Mouse (Mus musculus) kidney, adult 2 months (tissue): ENCODE data around the gene Sparcl1. TPM values are rescaled to one million over a fixed set of nuclear protein-coding genes. Genes with fewer than 3 reads are reported as not detected.
A peak's percentile ranks its signal among the peaks of the same experiment; 100 is the strongest.

Experiments
- DNase-seq: peaks from one replicate; pipeline ENCODE4 v3.0.0; 2021
- H3K27ac ChIP-seq: fragments of 200-500 bp; 2 replicates; pipeline ENCODE4 v1.5.1; 2012; ENCODE audit warnings: low read depth, low read length, control low read depth, inconsistent platforms; ENCODE audit not compliant: insufficient read depth
- H3K27me3 ChIP-seq: fragments of 200-500 bp; replicated peaks from 2 replicates; pipeline ENCODE4 v1.6.1; 2012; ENCODE audit warnings: mild to moderate bottlenecking, moderate library complexity, low read length, inconsistent platforms; ENCODE audit not compliant: control insufficient read depth, insufficient read depth
- H3K36me3 ChIP-seq: fragments of 200-500 bp; 2 replicates; pipeline ENCODE4 v1.6.1; 2012; ENCODE audit warnings: mild to moderate bottlenecking, moderate library complexity, low read length, inconsistent platforms; ENCODE audit not compliant: control insufficient read depth, insufficient read depth
- H3K4me1 ChIP-seq: fragments of 200-500 bp; 2 replicates; pipeline ENCODE4 v1.6.1; 2011; ENCODE audit warnings: low read length; ENCODE audit not compliant: control insufficient read depth, insufficient read depth
- H3K4me3 ChIP-seq: fragments of 200-500 bp; 2 replicates; pipeline ENCODE4 v1.5.1; 2011; ENCODE audit warnings: mild to moderate bottlenecking, low read depth, low read length, control low read depth; ENCODE audit not compliant: insufficient read depth
- CTCF ChIP-seq: fragments of 200-500 bp; conservative IDR thresholded peaks from 2 replicates; pipeline ENCODE4 v1.5.1; 2011; ENCODE audit warnings: low read depth, mild to moderate bottlenecking, control low read depth, low read length, moderate library complexity, mixed read lengths; ENCODE audit not compliant: insufficient read depth, insufficient read length
- POLR2A ChIP-seq: fragments of 200-500 bp; IDR thresholded peaks from one replicate; pipeline ENCODE4 v1.6.1; 2011; ENCODE audit warnings: low read depth, low read length, control low read depth
- WGBS: fragments of 180-500 bp; shearing (Covaris S2); methylation state at CpG from one replicate; pipeline ENCODE4 v1.1.7; 2018; 5-methylcytosine and 5-hydroxymethylcytosine counted together
- polyA plus RNA-seq: library from polyadenylated mRNA; depleted of rRNA; stranded (reverse); fragments of >200 nt; gene quantifications from 2 replicates; pipeline ENCODE4 v1.2.3, GENCODE M21; 2012

The Sparcl1 gene
- polyA plus RNA-seq, 1 experiment, result 31.6 TPM

GRCm38 (mm10) chr5:104101678-104102531 lies 11.6 kb downstream of the Sparcl1 start:
- H3K27ac ChIP-seq, result no peak overlapping the region
- DNase-seq, result no peak
- TF ChIP-seq POLR2A (no peak), CTCF (no peak)

DNA sequence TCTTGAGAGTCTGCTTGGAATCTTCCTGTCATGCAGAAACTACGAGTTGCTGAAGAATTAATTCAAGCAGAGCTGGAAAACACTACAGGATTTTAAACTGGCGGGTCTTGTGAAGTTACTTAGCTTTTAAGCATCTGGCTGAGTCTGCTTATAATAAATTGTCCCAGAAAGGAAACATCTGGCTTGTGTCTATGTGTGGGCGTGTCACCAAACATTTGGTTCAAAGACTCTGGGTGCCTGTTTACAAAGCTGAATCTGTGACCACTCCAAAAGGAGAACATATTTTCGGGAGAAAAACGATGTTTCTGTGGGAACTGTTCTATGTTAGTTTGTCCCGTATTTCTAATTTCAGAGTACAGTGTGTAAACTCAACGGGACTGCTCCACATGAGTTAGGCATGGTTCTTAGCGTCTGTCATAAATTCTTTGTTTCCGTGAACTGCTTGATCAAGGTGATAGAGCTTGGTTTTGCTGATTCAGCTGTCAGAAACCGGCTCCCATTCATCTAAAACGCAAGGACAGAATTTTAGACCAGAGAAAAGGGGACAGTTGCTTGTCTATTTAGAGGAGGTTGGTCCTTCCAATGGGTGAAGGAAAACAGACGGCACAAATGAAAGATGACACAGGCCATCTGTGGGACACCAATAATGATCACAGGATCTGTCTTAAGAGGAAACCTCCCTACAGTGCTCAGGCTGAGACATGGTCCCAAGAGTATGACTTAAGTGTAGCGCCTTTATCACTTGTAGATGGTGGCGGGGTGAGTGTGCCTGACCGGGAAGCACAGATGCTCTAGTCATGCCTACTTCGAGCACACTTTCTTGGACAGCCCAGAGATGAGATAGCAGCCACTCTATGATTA lies 17.2 kb downstream of the Sparcl1 start:
- 34% methylated on average over 16 of the region's 16 CpGs for WGBS
- peak; percentile 64 for DNase-seq
- peak overlapping the region; percentile 70; the same call in 1 of the 2 replicates for H3K27ac ChIP-seq
- TF ChIP-seq CTCF, result no peak
- no peak for TF ChIP-seq POLR2A
- no peak overlapping the region for H3K4me3 ChIP-seq
- no peaks in the 10 kb centered on the region for H3K4me1 ChIP-seq
- H3K36me3 ChIP-seq, result no peaks in the 10 kb centered on the region
- H3K27me3 ChIP-seq, result no peaks in the 10 kb centered on the region

More at GRCm38 (mm10) chr5:104101678-104102531, 11.6 kb downstream of the Sparcl1 start:
- Histone ChIP-seq H3K4me3 (no peak overlapping the region), H3K4me1 (no peaks in the 10 kb centered on the region), H3K36me3 (no peaks in the 10 kb centered on the region), H3K27me3 (no peaks in the 10 kb centered on the region)
- 55% methylated on average over 10 of the region's 10 CpGs for WGBS

DNA sequence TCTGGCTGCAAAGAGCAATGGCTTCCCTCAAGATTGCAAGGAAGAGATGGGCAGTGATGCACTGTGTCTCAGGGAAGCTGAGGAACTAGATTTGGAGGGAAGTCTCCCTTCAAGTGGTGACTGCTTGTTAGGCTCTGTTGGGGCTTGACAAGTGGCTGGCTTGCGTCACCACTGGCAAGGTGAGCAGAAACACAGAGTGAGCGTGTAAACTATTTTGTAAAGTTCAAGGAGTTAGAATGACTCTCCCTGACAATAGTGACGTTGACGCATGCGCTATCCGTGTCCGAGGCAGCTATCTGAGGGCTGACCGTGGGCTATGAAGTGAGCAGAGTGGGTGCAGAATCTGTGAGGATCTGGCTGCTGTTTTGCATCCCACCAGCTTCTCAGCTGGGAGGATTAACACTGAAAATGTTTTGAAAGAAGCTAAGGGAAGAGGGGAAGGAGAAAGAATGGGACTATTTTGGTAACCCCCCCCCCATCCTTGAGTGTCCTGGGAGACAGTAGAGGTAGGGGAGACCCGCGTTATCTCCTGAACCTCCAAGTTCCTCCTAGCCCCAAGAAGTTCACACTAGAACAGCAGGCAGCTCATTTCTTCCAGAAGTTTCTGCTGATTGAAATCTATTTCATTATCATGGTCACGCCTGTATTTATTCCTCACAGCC lies 18.0 kb downstream of the Sparcl1 start:
- no peak for TF ChIP-seq CTCF
- no peak for TF ChIP-seq POLR2A
- no peaks in the 10 kb centered on the region for H3K27me3 ChIP-seq
- peak overlapping the region; percentile 40; the same call in 1 of the 2 replicates for H3K27ac ChIP-seq
- 47% methylated on average over 11 of the region's 11 CpGs for WGBS
- no peaks in the 10 kb centered on the region for H3K4me1 ChIP-seq
- H3K36me3 ChIP-seq, result no peaks in the 10 kb centered on the region
- no peak overlapping the region for H3K4me3 ChIP-seq
- no peak for DNase-seq

- no peak overlapping the region for H3K27ac ChIP-seq
- H3K4me3 ChIP-seq, result no peak overlapping the region
- no peak for TF ChIP-seq POLR2A
- no peak for TF ChIP-seq CTCF
- H3K4me1 ChIP-seq, result no peaks in the 10 kb centered on the region
- no peak for DNase-seq
- no peaks in the 10 kb centered on the region for H3K36me3 ChIP-seq
- H3K27me3 ChIP-seq, result no peaks in the 10 kb centered on the region
- 69% methylated on average over 2 of the region's 2 CpGs for WGBS
Observed at GRCm38 (mm10) chr5:104089751-104090150, 23.8 kb downstream of the Sparcl1 start.

GRCm38 (mm10) chr5:104085366-104085765 lies 28.2 kb downstream of the Sparcl1 start:
- H3K4me1 ChIP-seq, result no peaks in the 10 kb centered on the region
- no peak overlapping the region for H3K27ac ChIP-seq
- no peak for DNase-seq
- 81% methylated on average over 9 of the region's 9 CpGs for WGBS
- H3K4me3 ChIP-seq, result no peak overlapping the region
- no peak for TF ChIP-seq CTCF
- no peak for TF ChIP-seq POLR2A
- no peaks in the 10 kb centered on the region for H3K36me3 ChIP-seq
- H3K27me3 ChIP-seq, result no peaks in the 10 kb centered on the region

DNA sequence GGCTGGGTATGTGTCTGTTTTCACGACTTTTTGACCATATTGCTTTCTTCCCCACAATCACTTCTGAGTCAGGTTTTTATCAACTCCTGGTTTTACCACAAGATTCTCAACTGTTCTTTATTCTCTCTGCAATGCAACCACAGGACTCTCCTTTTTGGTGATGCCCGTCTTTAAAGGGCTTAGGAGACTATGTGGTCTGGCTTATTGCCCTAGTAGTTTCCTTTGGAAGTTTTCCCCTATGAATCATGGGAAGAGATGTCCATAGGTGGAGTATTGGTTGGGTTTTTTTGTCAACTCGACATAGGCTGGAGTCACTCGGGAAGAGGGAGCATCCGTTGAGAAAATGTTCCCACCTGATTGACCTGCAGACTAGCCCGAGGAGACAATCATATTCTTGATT lies 32.8 kb downstream of the Sparcl1 start:
- Histone ChIP-seq H3K4me1 (no peaks in the 10 kb centered on the region), H3K27ac (no peak overlapping the region), H3K4me3 (no peak overlapping the region), H3K36me3 (no peaks in the 10 kb centered on the region), H3K27me3 (no peaks in the 10 kb centered on the region)
- WGBS, result 84% methylated on average over 6 of the region's 6 CpGs
- TF ChIP-seq POLR2A (no peak), CTCF (no peak)
- DNase-seq, result no peak
